Mouse (Mus musculus) myocyte (in vitro differentiated cells): ENCODE measurements around the gene Gp1ba.

ENCODE experiments used
- E2F4 ChIP-seq: IDR thresholded peaks from one replicate; pipeline ENCODE4 v1.6.1; 2011; ENCODE audit warnings: mild to moderate bottlenecking, control low read depth, moderate library complexity; ENCODE audit not compliant: insufficient read depth
- MYOD1 ChIP-seq, 3 experiments: IDR thresholded peaks; one replicate each; pipeline ENCODE4 v1.6.1; 2011; ENCODE audit warnings: control low read depth in 2 of 3, low read depth in 2 of 3, mild to moderate bottlenecking in 2 of 3, moderate library complexity in 1 of 3; ENCODE audit not compliant: insufficient read length in 2 of 3, control insufficient read depth in 1 of 3
- MYOG ChIP-seq, 3 experiments: IDR thresholded peaks; one replicate each; pipeline ENCODE4 v1.6.1; 2011; ENCODE audit warnings: control low read depth in 2 of 3, low read depth in 2 of 3, mild to moderate bottlenecking in 2 of 3; ENCODE audit not compliant: insufficient read length in 2 of 3, control insufficient read depth in 1 of 3, insufficient read depth in 1 of 3
- POLR2A ChIP-seq: IDR thresholded peaks from one replicate; pipeline ENCODE4 v1.6.1; 2011; ENCODE audit warnings: low read depth, mild to moderate bottlenecking, control low read depth, moderate library complexity; ENCODE audit not compliant: insufficient read length
- POLR2AphosphoS2 ChIP-seq: IDR thresholded peaks from one replicate; pipeline ENCODE4 v1.6.1; 2011; ENCODE audit warnings: low read depth, control low read depth; ENCODE audit not compliant: insufficient read length
- TCF12 ChIP-seq: IDR thresholded peaks from one replicate; pipeline ENCODE4 v1.6.1; 2011; ENCODE audit warnings: mild to moderate bottlenecking, control low read depth; ENCODE audit not compliant: poor library complexity, insufficient read depth, severe bottlenecking
- TCF3 ChIP-seq: IDR thresholded peaks from one replicate; pipeline ENCODE4 v1.6.1; 2011; ENCODE audit warnings: low read depth, control low read depth; ENCODE audit not compliant: insufficient read length
- USF1 ChIP-seq: IDR thresholded peaks from one replicate; pipeline ENCODE4 v1.6.1; 2011; ENCODE audit warnings: low read depth, mild to moderate bottlenecking, control low read depth, moderate library complexity

GRCm38 (mm10) chr11:70615074-70615473 lies 23.8 kb upstream of the Gp1ba start:
- TF ChIP-seq E2F4 (no peak), POLR2A (no peak), TCF12 (no peak), POLR2AphosphoS2 (no peak), USF1 (no peak), MYOG (IDR thresholded peaks at IDR 0.05; ENCODE audit: control insufficient read depth in 1 of 3, insufficient read depth in 1 of 3, insufficient read length in 2 of 3, low read depth in 2 of 3) (no peak), TCF3 (no peak), MYOD1 (IDR thresholded peaks at IDR 0.05; ENCODE audit: control insufficient read depth in 1 of 3, insufficient read length in 2 of 3, low read depth in 2 of 3) (no peak)
